Mouse (Mus musculus) neural tube, embryonic 12.5 days (tissue): ENCODE measurements around the gene Olfr834. TPM values are rescaled to one million over a fixed set of nuclear protein-coding genes. Genes with fewer than 3 reads are reported as not detected.

Source experiments
- ATAC-seq: fragments of 200-750 bp; cut with Nextera tagmentation; 2 replicates; pipeline ENCODE4 v1.8.0; 2017; ENCODE audit warnings: low read depth, mild to moderate bottlenecking, moderate TSS enrichment, moderate library complexity; ENCODE audit not compliant: low FRiP score
- H3K27ac ChIP-seq: fragments of 300-500 bp; sonication (generic); 2 replicates; pipeline ENCODE4 v1.5.1; 2016
- H3K27me3 ChIP-seq: fragments of 300-500 bp; sonication (generic); replicated peaks from 2 replicates; pipeline ENCODE4 v1.6.1; 2016; ENCODE audit warnings: mild to moderate bottlenecking
- H3K36me3 ChIP-seq: fragments of 300-500 bp; sonication (generic); 2 replicates; pipeline ENCODE4 v1.6.1; 2016; ENCODE audit warnings: mild to moderate bottlenecking
- H3K4me1 ChIP-seq: fragments of 300-500 bp; sonication (generic); 2 replicates; pipeline ENCODE4 v1.6.1; 2016
- H3K4me2 ChIP-seq: fragments of 300-500 bp; sonication (generic); replicated peaks from 2 replicates; pipeline ENCODE4 v1.6.1; 2016; ENCODE audit warnings: mild to moderate bottlenecking
- H3K4me3 ChIP-seq: fragments of 300-500 bp; sonication (generic); 2 replicates; pipeline ENCODE4 v1.5.1; 2016
- H3K9ac ChIP-seq: fragments of 300-500 bp; sonication (generic); 2 replicates; pipeline ENCODE4 v1.6.1; 2016; ENCODE audit warnings: mild to moderate bottlenecking
- H3K9me3 ChIP-seq: fragments of 300-500 bp; sonication (generic); 2 replicates; pipeline ENCODE4 v1.6.1; 2016; ENCODE audit warnings: mild to moderate bottlenecking
- WGBS: fragments of 180-500 bp; shearing (Covaris S2); methylation state at CpG from one replicate; pipeline ENCODE4 v1.1.7; 2016; 5-methylcytosine and 5-hydroxymethylcytosine counted together
- polyA plus RNA-seq: library from polyadenylated mRNA; unstranded; fragments of >200 nt; fragmentation: Nextera tagmentation; extraction: Ambion mirVana; gene quantifications from 2 replicates; pipeline ENCODE4 v1.2.1, GENCODE M21; 2016

Gene Olfr834
- not detected in 2 replicates for polyA plus RNA-seq

DNA sequence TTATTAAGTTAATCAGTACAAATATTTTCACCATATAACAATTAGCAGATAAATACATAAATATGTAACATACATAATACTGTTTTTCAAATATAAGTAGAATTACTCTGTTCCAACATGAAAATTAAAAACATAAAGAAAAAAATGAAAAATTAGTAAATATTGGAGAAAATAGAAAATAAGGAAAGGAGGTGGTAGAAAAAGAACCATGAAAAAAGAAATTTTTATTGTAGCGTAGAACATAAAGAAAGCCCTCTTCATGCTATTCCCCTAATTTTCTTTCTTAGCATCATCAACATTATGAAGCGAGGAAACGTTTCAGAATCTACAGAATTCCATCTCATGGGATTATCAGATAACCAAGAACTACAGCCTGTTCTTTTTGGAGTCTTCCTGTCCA, at the start of gene Olfr834:
Olfr834 (plus strand) TSS at position 301 of the 400 bp plus-strand sequence.
- no peak within 1 kb of the TSS for H3K4me3 ChIP-seq
- 85% methylated on average over 3 of the region's 3 CpGs for WGBS
- no peak within 1 kb of the TSS for H3K27ac ChIP-seq
- ATAC-seq: no peak
- H3K36me3 ChIP-seq: no peaks in the 10 kb centered on the region
- no peaks in the 10 kb centered on the region for H3K27me3 ChIP-seq
- H3K4me2 ChIP-seq: no peak within 1 kb of the TSS
- H3K4me1 ChIP-seq: no peaks in the 10 kb centered on the region
- no peak within 1 kb of the TSS for H3K9ac ChIP-seq
- no peaks in the 10 kb centered on the region for H3K9me3 ChIP-seq

GRCm38 (mm10) chr9:18962021-18962420, 25.8 kb upstream of the Olfr834 start:
- no peaks in the 10 kb centered on the region for H3K27me3 ChIP-seq

GRCm38 (mm10) chr9:19032435-19032834, 44.6 kb downstream of the Olfr834 start, which contains the start of gene Olfr835:
Gene Olfr835, plus strand, starts transcription at chr9:19032735.
- H3K4me1 ChIP-seq: no peaks in the 10 kb centered on the region
- H3K9me3 ChIP-seq: 0 out of 2 replicates have a peak, but pooled peaks cover 5% of the 10 kb centered on the region
- WGBS: 75% methylated on average over 1 of the region's 1 CpGs
- no peak within 1 kb of the TSS for H3K4me2 ChIP-seq
- H3K27ac ChIP-seq: no peak within 1 kb of the TSS
- no peak for ATAC-seq
- H3K36me3 ChIP-seq: no peaks in the 10 kb centered on the region
- no peak within 1 kb of the TSS for H3K4me3 ChIP-seq
- H3K9ac ChIP-seq: no peak within 1 kb of the TSS
- no peaks in the 10 kb centered on the region for H3K27me3 ChIP-seq

More at GRCm38 (mm10) chr9:18962021-18962420, 25.8 kb upstream of the Olfr834 start:
- no peak overlapping the region for H3K4me2 ChIP-seq
- no peak overlapping the region for H3K9ac ChIP-seq
- no peaks in the 10 kb centered on the region for H3K4me1 ChIP-seq
- H3K27ac ChIP-seq: no peak overlapping the region
- ATAC-seq: no peak
- H3K9me3 ChIP-seq: no peaks in the 10 kb centered on the region; the same call in 1 of the 2 replicates
- H3K36me3 ChIP-seq: no peaks in the 10 kb centered on the region
- H3K4me3 ChIP-seq: no peak overlapping the region

Other genes with a start within 250 kb of the Olfr834 start
- gene Olfr24, start 224.0 kb upstream of the Olfr834 start, polyA plus RNA-seq: not detected in 2 replicates
- gene Olfr828, start 168.5 kb upstream of the Olfr834 start, polyA plus RNA-seq: not detected in 2 replicates
- not detected in 2 replicates for gene Olfr829, start 133.1 kb upstream of the Olfr834 start, polyA plus RNA-seq
- gene Olfr830, start 113.3 kb upstream of the Olfr834 start, polyA plus RNA-seq: not detected in 2 replicates
- not detected in 2 replicates for gene Olfr832, start 50.9 kb upstream of the Olfr834 start, polyA plus RNA-seq
- gene Olfr835, start 44.7 kb downstream of the Olfr834 start, polyA plus RNA-seq: not detected in 2 replicates
- not detected in 2 replicates for gene Olfr836, start 132.4 kb downstream of the Olfr834 start, polyA plus RNA-seq
- gene Olfr837, start 148.3 kb downstream of the Olfr834 start, polyA plus RNA-seq: not detected in 2 replicates
- not detected in 2 replicates for gene Olfr839-ps1, start 189.3 kb downstream of the Olfr834 start, polyA plus RNA-seq